Mouse (Mus musculus): Measurements from ENCODE around the gene Mib2.
"Not testable (repeated sequence)": the region's sequence is repeated elsewhere in the genome, so short reads cannot be mapped to it uniquely, and the experiment has no call there.

- TF ChIP-seq TAL1, GATA1 (IDR thresholded peaks at IDR 0.05; ENCODE audit: low read length): not testable (repeated sequence)
Observed at GRCm38 (mm10) chr4:155687764-155688163, 18.8 kb upstream of the Mib2 start.
